Mouse (Mus musculus): Measurements from ENCODE around the gene Tbc1d7. TPM values are rescaled to one million over a fixed set of nuclear protein-coding genes. Genes with fewer than 3 reads are reported as not detected.

Gene Tbc1d7
- polyA plus RNA-seq, 1 experiment from 2014 or later: 27.5 TPM

GRCm38 (mm10) chr13:43104496-43104895 lies 66.8 kb downstream of the Tbc1d7 start:
- DNase-seq (ENCODE audit: low spot score): no peak
- Histone ChIP-seq H3K27me3 (replicated peaks; ENCODE audit: insufficient read depth, low read length) (no peaks in the 10 kb centered on the region), H3K4me2 (replicated peaks; ENCODE audit: low read depth, low read length) (no peak overlapping the region), H3K4me3 (ENCODE audit: low read depth, low read length) (no peak overlapping the region), H3K9me3 (ENCODE audit: low read length) (no peaks in the 10 kb centered on the region), H3K4me1 (ENCODE audit: insufficient read depth, low read depth, low read length) (no peaks in the 10 kb centered on the region), H3K27ac (ENCODE audit: low read length) (no peak overlapping the region), H3K9ac (replicated peaks; ENCODE audit: low read depth) (no peak overlapping the region), H3K36me3 (ENCODE audit: insufficient read depth, low read length) (no peaks in the 10 kb centered on the region)
- no peak for TF ChIP-seq EP300 (IDR thresholded peaks at IDR 0.05)
- TF ChIP-seq CTCF (IDR thresholded peaks at IDR 0.05): 0 out of 2 replicates have a peak, but pooled peaks have one; percentile 15
- no peak for ATAC-seq
- 94% methylated on average over 9 of the region's 9 CpGs for WGBS

DNA sequence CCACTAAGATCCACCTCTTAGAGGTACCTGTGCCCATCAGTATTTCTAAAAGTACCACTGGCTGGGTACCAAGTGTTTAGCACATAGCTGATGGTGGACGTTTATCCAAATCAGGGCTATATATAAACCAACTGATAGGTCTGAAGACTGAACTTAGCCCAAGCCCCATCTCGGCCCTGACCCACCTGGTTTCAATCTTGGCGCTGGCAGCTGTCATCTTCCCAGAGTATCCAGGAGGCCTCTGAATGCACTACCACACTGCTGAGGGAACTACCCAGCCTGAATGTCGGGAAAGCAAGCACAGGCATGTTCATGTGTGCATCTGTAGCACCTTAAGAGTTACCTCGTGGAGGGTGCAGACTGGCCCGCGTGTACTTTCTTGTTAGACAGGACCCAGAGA lies 68.4 kb downstream of the Tbc1d7 start:
- no peak overlapping the region for H3K9ac ChIP-seq (replicated peaks; ENCODE audit: low read depth)
- no peak for ATAC-seq
- H3K4me2 ChIP-seq (replicated peaks; ENCODE audit: low read depth, low read length): no peak overlapping the region
- no peaks in the 10 kb centered on the region for H3K4me1 ChIP-seq (ENCODE audit: insufficient read depth, low read depth, low read length)
- H3K36me3 ChIP-seq (ENCODE audit: insufficient read depth, low read length): no peaks in the 10 kb centered on the region
- no peaks in the 10 kb centered on the region for H3K9me3 ChIP-seq (ENCODE audit: low read length)
- no peak overlapping the region for H3K4me3 ChIP-seq (ENCODE audit: low read depth, low read length)
- no peak for DNase-seq (ENCODE audit: low spot score)
- H3K27ac ChIP-seq (ENCODE audit: low read length): no peak overlapping the region
- TF ChIP-seq EP300 (IDR thresholded peaks at IDR 0.05) (no peak), CTCF (IDR thresholded peaks at IDR 0.05) (no peak)
- WGBS: 68% methylated on average over 7 of the region's 7 CpGs
- no peaks in the 10 kb centered on the region for H3K27me3 ChIP-seq (replicated peaks; ENCODE audit: insufficient read depth, low read length)

Other genes starting within 250 kb of the Tbc1d7 start
- gene Gfod1, start 132.7 kb upstream of the Tbc1d7 start, polyA plus RNA-seq (2015; fragmentation: Nextera tagmentation; extraction: Ambion mirVana): 1.6 and 2.0 TPM in 2 replicates
- 11.9 and 15.6 TPM in 2 replicates for gene Sirt5, start 194.0 kb upstream of the Tbc1d7 start, polyA plus RNA-seq (2015; fragmentation: Nextera tagmentation; extraction: Ambion mirVana)
- 95.7 and 98.8 TPM in 2 replicates for gene Nol7, start 226.9 kb upstream of the Tbc1d7 start, polyA plus RNA-seq (2015; fragmentation: Nextera tagmentation; extraction: Ambion mirVana)

Measured in lung, postnatal 0 days (tissue).